Mouse (Mus musculus): ENCODE measurements at regions not wholly inside any gene's neighbourhood (a gene's known extent, or its start where the extent isn't known, plus 50 kb on each side); places are given as distances from the start of the nearest gene placed in this dataset.
"Not testable (repeated sequence)": the region's sequence is repeated elsewhere in the genome, so short reads cannot be mapped to it uniquely, and the experiment has no call there.

GRCm38 (mm10) chr10:96414807-96415206 is 202.0 kb upstream of the Btg1 start:
- no peak overlapping the region for H3K4me3 ChIP-seq (ENCODE audit: low read depth, low read length)
- H3K27ac ChIP-seq (replicated peaks; ENCODE audit: low read depth, low read length) = no peak overlapping the region
- WGBS = 92% methylated on average over 11 of the region's 11 CpGs
- H3K9ac ChIP-seq (ENCODE audit: low read depth, low read length) = no peak overlapping the region
- H3K9me3 ChIP-seq (ENCODE audit: control insufficient read depth, low read length) = no peaks in the 10 kb centered on the region
- DNase-seq (ENCODE audit: low spot score) (no peak), ATAC-seq (ENCODE audit: low read depth) (no peak)
- no peaks in the 10 kb centered on the region for H3K36me3 ChIP-seq (ENCODE audit: control insufficient read depth, insufficient read depth, low read length)
- no peak overlapping the region for H3K4me2 ChIP-seq (ENCODE audit: low read depth, low read length)
- no peaks in the 10 kb centered on the region for H3K4me1 ChIP-seq (ENCODE audit: control insufficient read depth, insufficient read depth, low read length)
- H3K27me3 ChIP-seq (replicated peaks; ENCODE audit: control insufficient read depth, insufficient read depth, low read length) = no peaks in the 10 kb centered on the region

GRCm38 (mm10) chr10:96421506-96421905 is 195.3 kb upstream of the Btg1 start:
- 78% methylated on average over 2 of the region's 2 CpGs for WGBS
- H3K4me2 ChIP-seq (ENCODE audit: low read depth, low read length); H3K4me1 ChIP-seq (ENCODE audit: control insufficient read depth, insufficient read depth, low read length); H3K36me3 ChIP-seq (ENCODE audit: control insufficient read depth, insufficient read depth, low read length); H3K4me3 ChIP-seq (ENCODE audit: low read depth, low read length); H3K9ac ChIP-seq (ENCODE audit: low read depth, low read length); H3K9me3 ChIP-seq (ENCODE audit: control insufficient read depth, low read length); H3K27me3 ChIP-seq (replicated peaks; ENCODE audit: control insufficient read depth, insufficient read depth, low read length); ATAC-seq (ENCODE audit: low read depth); DNase-seq (ENCODE audit: low spot score); H3K27ac ChIP-seq (replicated peaks; ENCODE audit: low read depth, low read length): not testable (repeated sequence)

- DNase-seq (ENCODE audit: low spot score) = no peak
- H3K9ac ChIP-seq (ENCODE audit: low read depth, low read length) = no peak overlapping the region
- H3K4me1 ChIP-seq (ENCODE audit: control insufficient read depth, insufficient read depth, low read length) = no peaks in the 10 kb centered on the region
- ATAC-seq (ENCODE audit: low read depth) = no peak
- no peak overlapping the region for H3K4me3 ChIP-seq (ENCODE audit: low read depth, low read length)
- 81% methylated on average over 5 of the region's 5 CpGs for WGBS
- H3K4me2 ChIP-seq (ENCODE audit: low read depth, low read length) = no peak overlapping the region
- H3K9me3 ChIP-seq (ENCODE audit: control insufficient read depth, low read length) = no peaks in the 10 kb centered on the region
- no peaks in the 10 kb centered on the region for H3K27me3 ChIP-seq (replicated peaks; ENCODE audit: control insufficient read depth, insufficient read depth, low read length)
- H3K27ac ChIP-seq (replicated peaks; ENCODE audit: low read depth, low read length) = no peak overlapping the region
- no peaks in the 10 kb centered on the region for H3K36me3 ChIP-seq (ENCODE audit: control insufficient read depth, insufficient read depth, low read length)
Observed at GRCm38 (mm10) chr10:96427407-96427806, 189.4 kb upstream of the Btg1 start.

GRCm38 (mm10) chr10:96430142-96430541 is 186.7 kb upstream of the Btg1 start:
- H3K4me3 ChIP-seq (ENCODE audit: low read depth, low read length) = no peak overlapping the region
- DNase-seq (ENCODE audit: low spot score) = no peak
- H3K9me3 ChIP-seq (ENCODE audit: control insufficient read depth, low read length) = no peaks in the 10 kb centered on the region
- H3K36me3 ChIP-seq (ENCODE audit: control insufficient read depth, insufficient read depth, low read length) = no peaks in the 10 kb centered on the region
- H3K4me1 ChIP-seq (ENCODE audit: control insufficient read depth, insufficient read depth, low read length) = no peaks in the 10 kb centered on the region
- H3K27me3 ChIP-seq (replicated peaks; ENCODE audit: control insufficient read depth, insufficient read depth, low read length) = no peaks in the 10 kb centered on the region
- ATAC-seq (ENCODE audit: low read depth) = no peak
- 68% methylated on average over 3 of the region's 3 CpGs for WGBS
- H3K9ac ChIP-seq (ENCODE audit: low read depth, low read length) = no peak overlapping the region
- no peak overlapping the region for H3K27ac ChIP-seq (replicated peaks; ENCODE audit: low read depth, low read length)
- H3K4me2 ChIP-seq (ENCODE audit: low read depth, low read length) = no peak overlapping the region

GRCm38 (mm10) chr10:96435109-96435508 is 181.7 kb upstream of the Btg1 start:
- H3K27me3 ChIP-seq (replicated peaks; ENCODE audit: control insufficient read depth, insufficient read depth, low read length) = no peaks in the 10 kb centered on the region
- H3K9ac ChIP-seq (ENCODE audit: low read depth, low read length) = no peak overlapping the region
- H3K4me2 ChIP-seq (ENCODE audit: low read depth, low read length) = no peak overlapping the region
- ATAC-seq (ENCODE audit: low read depth) (no peak), DNase-seq (ENCODE audit: low spot score) (no peak)
- no peak overlapping the region for H3K27ac ChIP-seq (replicated peaks; ENCODE audit: low read depth, low read length)
- no peaks in the 10 kb centered on the region for H3K4me1 ChIP-seq (ENCODE audit: control insufficient read depth, insufficient read depth, low read length)
- no peak overlapping the region for H3K4me3 ChIP-seq (ENCODE audit: low read depth, low read length)
- no peaks in the 10 kb centered on the region for H3K9me3 ChIP-seq (ENCODE audit: control insufficient read depth, low read length)
- WGBS = 74% methylated on average over 6 of the region's 6 CpGs
- no peaks in the 10 kb centered on the region for H3K36me3 ChIP-seq (ENCODE audit: control insufficient read depth, insufficient read depth, low read length)

GRCm38 (mm10) chr10:96438398-96439103 is 178.3 kb upstream of the Btg1 start:
- H3K4me2 ChIP-seq (ENCODE audit: low read depth, low read length) = no peak overlapping the region
- 78% methylated on average over 11 of the region's 11 CpGs for WGBS
- no peak overlapping the region for H3K9ac ChIP-seq (ENCODE audit: low read depth, low read length)
- DNase-seq (ENCODE audit: low spot score) (no peak), ATAC-seq (ENCODE audit: low read depth) (no peak)
- H3K4me1 ChIP-seq (ENCODE audit: control insufficient read depth, insufficient read depth, low read length) = 0 out of 2 replicates have a peak, but pooled peaks cover 5% of the 10 kb centered on the region
- no peak overlapping the region for H3K4me3 ChIP-seq (ENCODE audit: low read depth, low read length)
- H3K9me3 ChIP-seq (ENCODE audit: control insufficient read depth, low read length) = no peaks in the 10 kb centered on the region
- H3K27ac ChIP-seq (replicated peaks; ENCODE audit: low read depth, low read length) = no peak overlapping the region
- H3K36me3 ChIP-seq (ENCODE audit: control insufficient read depth, insufficient read depth, low read length) = no peaks in the 10 kb centered on the region
- H3K27me3 ChIP-seq (replicated peaks; ENCODE audit: control insufficient read depth, insufficient read depth, low read length) = no peaks in the 10 kb centered on the region

- Histone ChIP-seq H3K4me3 (ENCODE audit: low read depth, low read length) (no peak overlapping the region), H3K4me1 (ENCODE audit: control insufficient read depth, insufficient read depth, low read length) (0 out of 2 replicates have a peak, but pooled peaks cover 5% of the 10 kb centered on the region), H3K27me3 (replicated peaks; ENCODE audit: control insufficient read depth, insufficient read depth, low read length) (no peaks in the 10 kb centered on the region), H3K9ac (ENCODE audit: low read depth, low read length) (no peak overlapping the region), H3K27ac (replicated peaks; ENCODE audit: low read depth, low read length) (no peak overlapping the region), H3K36me3 (ENCODE audit: control insufficient read depth, insufficient read depth, low read length) (no peaks in the 10 kb centered on the region), H3K4me2 (ENCODE audit: low read depth, low read length) (no peak overlapping the region), H3K9me3 (ENCODE audit: control insufficient read depth, low read length) (0 out of 2 replicates have a peak, but pooled peaks cover 5% of the 10 kb centered on the region)
- peak; percentile 50; the same call in 1 of the 2 replicates for ATAC-seq (ENCODE audit: low read depth)
- peak; percentile 74 for DNase-seq (ENCODE audit: low spot score)
Observed at GRCm38 (mm10) chr10:96442165-96442564, 174.6 kb upstream of the Btg1 start.

- WGBS = 94% methylated on average over 4 of the region's 4 CpGs
- Histone ChIP-seq H3K9ac (ENCODE audit: low read depth, low read length) (no peak overlapping the region), H3K4me3 (ENCODE audit: low read depth, low read length) (no peak overlapping the region), H3K36me3 (ENCODE audit: control insufficient read depth, insufficient read depth, low read length) (no peaks in the 10 kb centered on the region), H3K27ac (replicated peaks; ENCODE audit: low read depth, low read length) (no peak overlapping the region), H3K27me3 (replicated peaks; ENCODE audit: control insufficient read depth, insufficient read depth, low read length) (no peaks in the 10 kb centered on the region), H3K4me2 (ENCODE audit: low read depth, low read length) (no peak overlapping the region), H3K4me1 (ENCODE audit: control insufficient read depth, insufficient read depth, low read length) (no peaks in the 10 kb centered on the region), H3K9me3 (ENCODE audit: control insufficient read depth, low read length) (0 out of 2 replicates have a peak, but pooled peaks cover 4% of the 10 kb centered on the region)
- ATAC-seq (ENCODE audit: low read depth) (no peak), DNase-seq (ENCODE audit: low spot score) (no peak)
Observed at GRCm38 (mm10) chr10:96450266-96450665, 166.5 kb upstream of the Btg1 start.

- DNase-seq (ENCODE audit: low spot score) = no peak
- Histone ChIP-seq H3K4me1 (ENCODE audit: control insufficient read depth, insufficient read depth, low read length) (peaks cover 14% of the 10 kb centered on the region), H3K4me2 (ENCODE audit: low read depth, low read length) (no peak overlapping the region), H3K9ac (ENCODE audit: low read depth, low read length) (no peak overlapping the region), H3K9me3 (ENCODE audit: control insufficient read depth, low read length) (0 out of 2 replicates have a peak, but pooled peaks cover 4% of the 10 kb centered on the region), H3K36me3 (ENCODE audit: control insufficient read depth, insufficient read depth, low read length) (no peaks in the 10 kb centered on the region), H3K27ac (replicated peaks; ENCODE audit: low read depth, low read length) (no peak overlapping the region), H3K4me3 (ENCODE audit: low read depth, low read length) (no peak overlapping the region), H3K27me3 (replicated peaks; ENCODE audit: control insufficient read depth, insufficient read depth, low read length) (no peaks in the 10 kb centered on the region)
- 89% methylated on average over 6 of the region's 6 CpGs for WGBS
- ATAC-seq (ENCODE audit: low read depth) = no peak
Observed at GRCm38 (mm10) chr10:96454857-96455256, 161.9 kb upstream of the Btg1 start.
